Mouse (Mus musculus): ENCODE measurements at regions not wholly inside any gene's neighbourhood (a gene's known extent, or its start where the extent isn't known, plus 50 kb on each side); places are given as distances from the start of the nearest gene placed in this dataset.
A peak's percentile ranks its signal among the peaks of the same experiment; 100 is the strongest.

- Histone ChIP-seq H3K4me1 (ENCODE audit: control insufficient read depth, insufficient read depth, insufficient read length) (peaks cover 4% of the 10 kb centered on the region; the same call in 1 of the 2 replicates), H3K27ac (ENCODE audit: insufficient read depth, low read length) (no peak overlapping the region), H3K4me3 (ENCODE audit: extremely low read depth, insufficient read depth, insufficient read length) (no peak overlapping the region), H3K27me3 (ENCODE audit: control insufficient read depth, insufficient read depth, low read length) (no peaks in the 10 kb centered on the region), H3K36me3 (ENCODE audit: control insufficient read depth, insufficient read depth, low read length) (no peaks in the 10 kb centered on the region)
- TF ChIP-seq POLR2A (IDR thresholded peaks at IDR 0.05; ENCODE audit: low read depth, low read length) (no peak), CTCF (IDR thresholded peaks at IDR 0.05; ENCODE audit: extremely low read depth, insufficient read depth, insufficient read length, insufficient replicate concordance) (no peak)
- no peak for DNase-seq (ENCODE audit: low read depth in 1 of 2, low spot score in 2 of 2)
- WGBS, result 69% methylated on average over 3 of the region's 3 CpGs
These were observed 106.5 kb upstream of the Fbxo11 start for GRCm38 (mm10) chr17:88171606-88172005.

- DNase-seq (ENCODE audit: low read depth in 1 of 2, low spot score in 2 of 2), result no peak
- H3K4me1 ChIP-seq (ENCODE audit: control insufficient read depth, insufficient read depth, insufficient read length), result peaks cover 6% of the 10 kb centered on the region; the same call in 1 of the 2 replicates
- no peaks in the 10 kb centered on the region for H3K36me3 ChIP-seq (ENCODE audit: control insufficient read depth, insufficient read depth, low read length)
- H3K27ac ChIP-seq (ENCODE audit: insufficient read depth, low read length), result no peak overlapping the region
- no peak overlapping the region for H3K4me3 ChIP-seq (ENCODE audit: extremely low read depth, insufficient read depth, insufficient read length)
- WGBS, result 70% methylated on average over 4 of the region's 4 CpGs
- TF ChIP-seq POLR2A (IDR thresholded peaks at IDR 0.05; ENCODE audit: low read depth, low read length), result no peak
- TF ChIP-seq CTCF (IDR thresholded peaks at IDR 0.05; ENCODE audit: extremely low read depth, insufficient read depth, insufficient read length, insufficient replicate concordance), result no peak
- H3K27me3 ChIP-seq (ENCODE audit: control insufficient read depth, insufficient read depth, low read length), result no peaks in the 10 kb centered on the region
These were observed 108.4 kb upstream of the Fbxo11 start for GRCm38 (mm10) chr17:88173354-88174032.

- Histone ChIP-seq H3K27ac (ENCODE audit: insufficient read depth, low read length) (no peak overlapping the region), H3K36me3 (ENCODE audit: control insufficient read depth, insufficient read depth, low read length) (no peaks in the 10 kb centered on the region), H3K4me1 (ENCODE audit: control insufficient read depth, insufficient read depth, insufficient read length) (peaks cover 6% of the 10 kb centered on the region; the same call in 1 of the 2 replicates), H3K4me3 (ENCODE audit: extremely low read depth, insufficient read depth, insufficient read length) (no peak overlapping the region), H3K27me3 (ENCODE audit: control insufficient read depth, insufficient read depth, low read length) (no peaks in the 10 kb centered on the region)
- TF ChIP-seq CTCF (IDR thresholded peaks at IDR 0.05; ENCODE audit: extremely low read depth, insufficient read depth, insufficient read length, insufficient replicate concordance), result no peak
- TF ChIP-seq POLR2A (IDR thresholded peaks at IDR 0.05; ENCODE audit: low read depth, low read length), result no peak
- no peak for DNase-seq (ENCODE audit: low read depth in 1 of 2, low spot score in 2 of 2)
- WGBS, result 95% methylated on average over 10 of the region's 10 CpGs
These were observed 109.2 kb upstream of the Fbxo11 start for GRCm38 (mm10) chr17:88174242-88174679.

GRCm38 (mm10) chr17:88175951-88176623 is 111.0 kb upstream of the Fbxo11 start:
- Histone ChIP-seq H3K4me3 (ENCODE audit: extremely low read depth, insufficient read depth, insufficient read length) (no peak overlapping the region), H3K27me3 (ENCODE audit: control insufficient read depth, insufficient read depth, low read length) (no peaks in the 10 kb centered on the region), H3K27ac (ENCODE audit: insufficient read depth, low read length) (peak overlapping the region; percentile 54), H3K4me1 (ENCODE audit: control insufficient read depth, insufficient read depth, insufficient read length) (peaks cover 6% of the 10 kb centered on the region; the same call in 1 of the 2 replicates), H3K36me3 (ENCODE audit: control insufficient read depth, insufficient read depth, low read length) (no peaks in the 10 kb centered on the region)
- peak; percentile 73 to 80 for DNase-seq (ENCODE audit: low read depth in 1 of 2, low spot score in 2 of 2)
- WGBS, result 15% methylated on average over 4 of the region's 4 CpGs
- TF ChIP-seq CTCF (IDR thresholded peaks at IDR 0.05; ENCODE audit: extremely low read depth, insufficient read depth, insufficient read length, insufficient replicate concordance) (no peak), POLR2A (IDR thresholded peaks at IDR 0.05; ENCODE audit: low read depth, low read length) (no peak)

- no peak for TF ChIP-seq CTCF (IDR thresholded peaks at IDR 0.05; ENCODE audit: extremely low read depth, insufficient read depth, insufficient read length, insufficient replicate concordance)
- no peak; the same call in 1 of the 2 replicates for TF ChIP-seq POLR2A (IDR thresholded peaks at IDR 0.05; ENCODE audit: low read depth, low read length)
- peak overlapping the region; percentile 64 for H3K27ac ChIP-seq (ENCODE audit: insufficient read depth, low read length)
These were observed 125.6 kb upstream of the Fbxo11 start for GRCm38 (mm10) chr17:88190735-88191134.

GRCm38 (mm10) chr17:88191444-88191843 is 126.4 kb upstream of the Fbxo11 start:
- Histone ChIP-seq H3K36me3 (ENCODE audit: control insufficient read depth, insufficient read depth, low read length) (no peaks in the 10 kb centered on the region), H3K4me3 (ENCODE audit: extremely low read depth, insufficient read depth, insufficient read length) (no peak overlapping the region), H3K27ac (ENCODE audit: insufficient read depth, low read length) (no peak overlapping the region; the same call in 1 of the 2 replicates), H3K4me1 (ENCODE audit: control insufficient read depth, insufficient read depth, insufficient read length) (peaks cover 15% of the 10 kb centered on the region; the same call in 1 of the 2 replicates), H3K27me3 (ENCODE audit: control insufficient read depth, insufficient read depth, low read length) (no peaks in the 10 kb centered on the region)
- TF ChIP-seq POLR2A (IDR thresholded peaks at IDR 0.05; ENCODE audit: low read depth, low read length) (no peak), CTCF (IDR thresholded peaks at IDR 0.05; ENCODE audit: extremely low read depth, insufficient read depth, insufficient read length, insufficient replicate concordance) (no peak)
- 89% methylated on average over 2 of the region's 2 CpGs for WGBS
- DNase-seq (ENCODE audit: low read depth in 1 of 2, low spot score in 2 of 2), result no peak

More at GRCm38 (mm10) chr17:88190735-88191134, 125.6 kb upstream of the Fbxo11 start:
- H3K36me3 ChIP-seq (ENCODE audit: control insufficient read depth, insufficient read depth, low read length), result no peaks in the 10 kb centered on the region
- WGBS, result 6% methylated on average over 5 of the region's 5 CpGs
- no peak overlapping the region for H3K4me3 ChIP-seq (ENCODE audit: extremely low read depth, insufficient read depth, insufficient read length)
- peak; percentile 68 to 93 for DNase-seq (ENCODE audit: low read depth in 1 of 2, low spot score in 2 of 2)
- H3K4me1 ChIP-seq (ENCODE audit: control insufficient read depth, insufficient read depth, insufficient read length), result peaks cover 15% of the 10 kb centered on the region; the same call in 1 of the 2 replicates
- H3K27me3 ChIP-seq (ENCODE audit: control insufficient read depth, insufficient read depth, low read length), result no peaks in the 10 kb centered on the region
